Mouse (Mus musculus) lung, embryonic 14.5 days (tissue): ENCODE measurements at regions not wholly inside any gene's neighbourhood (a gene's known extent, or its start where the extent isn't known, plus 50 kb on each side); places are given as distances from the start of the nearest gene placed in this dataset.
"Not testable (repeated sequence)": the region's sequence is repeated elsewhere in the genome, so short reads cannot be mapped to it uniquely, and the experiment has no call there.

Source experiments
- ATAC-seq: fragments of 200-750 bp; cut with Nextera tagmentation; 2 replicates; pipeline ENCODE4 v1.8.0; 2017; ENCODE audit warnings: mild to moderate bottlenecking, moderate TSS enrichment, moderate library complexity; ENCODE audit not compliant: insufficient read depth
- DNase-seq: peaks from one replicate; pipeline ENCODE4 v3.0.0-alpha.2; 2015
- H3K27ac ChIP-seq: fragments of 300-500 bp; sonication (generic); 2 replicates; pipeline ENCODE4 v1.5.1; 2014; ENCODE audit warnings: low read depth, mild to moderate bottlenecking, moderate library complexity
- H3K27me3 ChIP-seq: fragments of 300-500 bp; sonication (generic); 2 replicates; pipeline ENCODE4 v1.6.1; 2014; ENCODE audit warnings: low read length, control low read depth; ENCODE audit not compliant: insufficient read depth
- H3K36me3 ChIP-seq: fragments of 300-500 bp; sonication (generic); 2 replicates; pipeline ENCODE4 v1.6.1; 2014; ENCODE audit warnings: control low read depth; ENCODE audit not compliant: insufficient read depth
- H3K4me1 ChIP-seq: fragments of 300-500 bp; sonication (generic); 2 replicates; pipeline ENCODE4 v1.6.1; 2014; ENCODE audit warnings: antibody characterized with exemption, control low read depth; ENCODE audit not compliant: insufficient read depth
- H3K4me2 ChIP-seq: fragments of 300-500 bp; sonication (generic); 2 replicates; pipeline ENCODE4 v1.6.1; 2014; ENCODE audit warnings: mild to moderate bottlenecking
- H3K4me3 ChIP-seq: fragments of 300-500 bp; sonication (generic); 2 replicates; pipeline ENCODE4 v1.5.1; 2014; ENCODE audit warnings: low read depth, low read length
- H3K9ac ChIP-seq: fragments of 300-500 bp; sonication (generic); 2 replicates; pipeline ENCODE4 v1.6.1; 2014
- H3K9me3 ChIP-seq: fragments of 300-500 bp; sonication (generic); 2 replicates; pipeline ENCODE4 v1.6.1; 2016; ENCODE audit warnings: low read depth, low read length, control low read depth
- CTCF ChIP-seq: IDR thresholded peaks from 2 replicates; pipeline ENCODE4 v1.5.1; 2016; ENCODE audit warnings: antibody characterized with exemption, low read depth
- WGBS: fragments of 180-500 bp; shearing (Covaris S2); extraction: QIAGEN DNeasy Blood & Tissue Kit; methylation state at CpG from one replicate; pipeline ENCODE4 v1.1.7; 2014; 5-methylcytosine and 5-hydroxymethylcytosine counted together

DNA sequence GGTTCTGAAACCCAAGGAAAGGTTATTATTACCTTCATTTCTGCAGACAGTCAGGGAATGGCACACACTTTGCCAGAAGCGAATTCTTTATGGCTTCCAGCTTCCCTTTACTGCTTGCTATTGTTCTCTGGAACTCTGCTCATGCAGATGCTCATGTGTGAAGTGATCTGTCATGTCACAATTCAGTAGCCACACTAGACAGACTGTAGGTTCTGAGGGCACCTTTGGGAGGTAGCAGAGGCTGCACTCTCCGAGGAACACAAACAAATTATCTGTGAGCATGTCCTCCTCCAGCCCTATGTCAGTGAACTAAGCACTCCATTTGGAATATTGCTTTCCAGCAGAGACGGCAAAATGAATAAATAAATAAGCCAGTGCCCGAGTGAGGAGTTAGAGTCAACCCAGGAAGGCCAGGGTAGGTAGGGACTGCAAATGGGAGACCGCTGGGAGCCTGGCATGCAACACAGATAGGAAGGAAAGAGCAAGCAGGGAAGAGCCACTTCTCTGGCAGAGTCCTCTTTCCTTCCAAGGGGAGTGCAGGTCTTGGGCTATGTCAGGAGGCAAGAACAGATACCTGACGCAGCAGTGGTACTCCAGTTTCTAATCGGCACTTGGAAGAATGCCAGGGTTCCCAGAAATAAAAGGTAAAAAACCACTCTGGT is 161.4 kb upstream of the Tacr1 start:
- ATAC-seq = no peak
- no peaks in the 10 kb centered on the region for H3K36me3 ChIP-seq
- no peaks in the 10 kb centered on the region for H3K9me3 ChIP-seq
- no peaks in the 10 kb centered on the region for H3K27me3 ChIP-seq
- WGBS = 47% methylated on average over 7 of the region's 7 CpGs
- no peak for DNase-seq
- H3K4me2 ChIP-seq = no peak overlapping the region
- H3K9ac ChIP-seq = no peak overlapping the region
- no peak overlapping the region for H3K4me3 ChIP-seq
- no peaks in the 10 kb centered on the region for H3K4me1 ChIP-seq
- no peak overlapping the region for H3K27ac ChIP-seq
- no peak for TF ChIP-seq CTCF

DNA sequence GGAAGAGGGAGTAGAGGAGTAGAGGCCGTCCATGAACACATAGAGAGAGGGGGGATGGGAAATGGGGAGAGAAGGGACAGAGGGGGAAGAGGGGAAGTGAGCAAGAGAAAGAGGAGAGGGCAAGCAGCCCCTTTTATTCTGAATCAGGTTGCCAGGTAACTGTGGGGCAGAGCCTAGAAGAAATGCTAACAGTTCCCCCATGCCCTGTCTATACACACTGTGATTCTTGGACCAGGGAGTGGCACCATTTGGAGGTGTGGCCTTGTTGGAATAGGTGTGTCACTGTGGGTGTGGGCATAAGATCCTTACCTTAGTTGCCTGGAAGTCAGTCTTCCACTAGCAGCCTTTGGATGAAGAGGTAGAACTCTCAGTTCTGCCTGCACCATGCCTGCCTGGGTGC is 154.5 kb upstream of the Tacr1 start:
- not testable (repeated sequence) for H3K4me1 ChIP-seq, H3K4me2 ChIP-seq, H3K27ac ChIP-seq, H3K27me3 ChIP-seq, ATAC-seq, H3K9me3 ChIP-seq, H3K36me3 ChIP-seq, DNase-seq, H3K4me3 ChIP-seq, H3K9ac ChIP-seq
- WGBS = 50% methylated on average over 1 of the region's 1 CpGs

DNA sequence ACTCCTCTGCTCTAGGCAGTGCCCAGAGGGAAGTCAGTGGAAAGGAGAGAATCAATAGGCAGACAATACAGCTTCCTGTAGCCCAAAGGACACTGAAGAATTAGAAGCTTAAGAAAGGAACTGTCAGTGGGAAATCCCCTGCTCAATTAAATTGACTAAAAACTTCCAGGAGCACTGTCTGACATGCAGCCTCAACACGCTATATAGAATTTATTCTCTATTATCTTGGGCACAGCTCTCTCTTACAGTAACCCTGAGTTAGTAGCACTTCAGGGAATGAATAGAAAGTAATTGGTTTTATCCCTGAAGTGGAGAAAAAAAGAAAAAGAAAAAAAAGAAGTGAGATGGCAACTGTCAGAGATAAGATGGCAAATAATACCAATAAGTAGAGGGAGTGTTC is 117.6 kb upstream of the Tacr1 start:
- WGBS = 80% methylated on average over 1 of the region's 1 CpGs
- ATAC-seq = no peak

DNA sequence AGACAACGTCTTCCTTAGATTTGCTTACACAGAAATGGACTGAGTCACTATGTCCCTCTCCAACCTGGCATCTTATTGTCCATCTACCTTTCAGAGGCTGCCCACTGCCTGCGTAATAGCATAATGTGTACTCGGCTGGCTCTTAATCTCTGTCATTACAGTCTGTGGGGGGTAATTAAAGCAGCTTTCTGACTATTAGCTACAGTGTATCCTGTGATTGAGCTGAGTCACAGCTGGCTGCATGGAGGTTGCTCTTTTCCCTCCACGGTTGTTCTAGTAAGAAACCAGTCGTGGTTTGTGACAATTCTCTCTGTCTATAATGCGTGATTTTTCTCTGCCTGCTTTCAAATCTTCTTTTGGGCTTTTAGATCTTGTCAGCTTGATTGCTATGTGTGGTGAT is 116.9 kb upstream of the Tacr1 start:
- Histone ChIP-seq H3K4me1 (no peaks in the 10 kb centered on the region), H3K9me3 (no peaks in the 10 kb centered on the region), H3K4me3 (no peak overlapping the region), H3K4me2 (no peak overlapping the region), H3K27ac (no peak overlapping the region), H3K36me3 (no peaks in the 10 kb centered on the region), H3K27me3 (no peaks in the 10 kb centered on the region), H3K9ac (no peak overlapping the region)
- TF ChIP-seq CTCF = no peak
- ATAC-seq (no peak), DNase-seq (no peak)
- 63% methylated on average over 6 of the region's 6 CpGs for WGBS

More for the DNA sequence above, 117.6 kb upstream of the Tacr1 start:
- H3K4me1 ChIP-seq = no peaks in the 10 kb centered on the region
- no peaks in the 10 kb centered on the region for H3K27me3 ChIP-seq
- no peaks in the 10 kb centered on the region for H3K36me3 ChIP-seq
- no peaks in the 10 kb centered on the region for H3K9me3 ChIP-seq
- H3K4me3 ChIP-seq = no peak overlapping the region
- DNase-seq = no peak
- TF ChIP-seq CTCF = no peak
- no peak overlapping the region for H3K9ac ChIP-seq
- no peak overlapping the region for H3K4me2 ChIP-seq
- H3K27ac ChIP-seq = no peak overlapping the region

DNA sequence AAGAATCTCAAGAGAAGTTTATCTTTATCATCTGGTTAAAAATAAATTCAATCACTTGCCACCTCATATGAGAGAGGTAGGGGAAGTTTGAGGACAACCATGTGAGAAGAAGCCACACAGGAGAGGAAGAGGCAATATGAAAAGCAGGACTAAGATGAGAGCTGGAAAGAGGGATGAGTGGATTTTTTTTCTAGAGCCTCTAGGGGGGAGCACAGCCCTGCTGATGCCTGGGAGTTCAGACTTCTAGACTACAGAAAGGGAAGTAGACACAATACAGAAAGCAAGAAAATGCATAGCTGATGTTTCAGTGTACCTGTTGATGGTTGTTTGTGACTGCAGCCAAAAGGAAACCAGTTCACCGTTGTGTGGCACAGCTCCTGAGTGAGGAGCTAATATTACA is 108.6 kb upstream of the Tacr1 start:
- DNase-seq (no peak), ATAC-seq (no peak)
- H3K36me3 ChIP-seq = no peaks in the 10 kb centered on the region
- H3K9ac ChIP-seq = no peak overlapping the region
- H3K4me2 ChIP-seq = no peak overlapping the region
- H3K4me1 ChIP-seq = no peaks in the 10 kb centered on the region
- H3K4me3 ChIP-seq = no peak overlapping the region
- WGBS = 98% methylated on average over 1 of the region's 1 CpGs
- H3K9me3 ChIP-seq = no peaks in the 10 kb centered on the region
- no peaks in the 10 kb centered on the region for H3K27me3 ChIP-seq
- no peak overlapping the region for H3K27ac ChIP-seq
- no peak for TF ChIP-seq CTCF

DNA sequence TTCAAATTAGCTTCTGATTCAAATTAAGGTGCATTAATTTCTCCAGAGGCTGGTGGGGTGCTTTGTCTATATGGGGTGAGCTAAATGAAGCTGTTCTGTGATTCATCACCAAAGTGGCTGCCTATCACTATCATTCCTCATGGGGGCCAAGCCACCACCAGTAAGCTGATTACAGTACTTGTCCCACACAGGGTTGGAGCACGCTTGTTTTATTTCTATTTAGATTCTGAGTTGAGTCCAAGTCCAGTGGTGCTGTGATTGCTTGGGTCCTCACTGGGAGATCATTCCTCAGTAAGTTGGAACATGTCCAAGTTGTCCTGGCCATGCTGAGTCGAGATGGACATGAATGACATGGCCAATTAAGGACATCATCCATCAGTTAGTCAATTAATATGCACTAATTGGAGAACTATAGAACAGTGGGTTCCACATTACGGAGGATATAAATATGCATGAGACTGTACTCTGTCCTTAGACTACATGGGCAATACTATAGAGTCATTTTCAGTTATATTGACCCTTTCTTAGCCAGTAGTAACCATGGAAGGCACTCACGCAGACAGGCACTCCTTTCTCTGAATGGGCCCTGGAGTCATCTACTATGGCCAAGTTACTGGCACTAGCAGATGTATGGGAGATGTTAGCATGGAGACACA is 105.3 kb upstream of the Tacr1 start:
- H3K9me3 ChIP-seq = no peaks in the 10 kb centered on the region
- TF ChIP-seq CTCF = no peak
- H3K27ac ChIP-seq = no peak overlapping the region
- H3K4me2 ChIP-seq = no peak overlapping the region
- WGBS = 72% methylated on average over 4 of the region's 4 CpGs
- DNase-seq (no peak), ATAC-seq (no peak)
- H3K9ac ChIP-seq = no peak overlapping the region
- H3K4me1 ChIP-seq = no peaks in the 10 kb centered on the region
- no peaks in the 10 kb centered on the region for H3K27me3 ChIP-seq
- no peaks in the 10 kb centered on the region for H3K36me3 ChIP-seq
- no peak overlapping the region for H3K4me3 ChIP-seq

DNA sequence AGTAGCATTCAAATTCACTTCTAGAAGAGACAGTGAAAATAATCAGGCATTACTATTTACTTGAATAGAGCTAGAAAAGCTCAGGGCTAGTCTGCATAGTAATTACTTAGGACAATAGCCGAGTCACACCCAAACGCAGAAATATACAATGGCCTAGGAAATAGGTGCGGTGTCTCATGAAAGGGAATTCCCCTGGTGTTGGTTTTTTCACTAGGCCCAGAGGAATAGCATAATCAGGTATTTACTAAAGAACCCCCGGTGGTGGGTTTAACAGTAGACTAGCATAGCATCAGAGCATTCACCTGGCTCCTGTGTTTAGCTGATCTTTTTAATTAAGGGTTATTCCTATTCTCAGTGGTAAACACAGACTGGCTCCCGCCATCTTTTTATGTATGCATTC is 99.9 kb upstream of the Tacr1 start:
- WGBS = 70% methylated on average over 5 of the region's 5 CpGs

DNA sequence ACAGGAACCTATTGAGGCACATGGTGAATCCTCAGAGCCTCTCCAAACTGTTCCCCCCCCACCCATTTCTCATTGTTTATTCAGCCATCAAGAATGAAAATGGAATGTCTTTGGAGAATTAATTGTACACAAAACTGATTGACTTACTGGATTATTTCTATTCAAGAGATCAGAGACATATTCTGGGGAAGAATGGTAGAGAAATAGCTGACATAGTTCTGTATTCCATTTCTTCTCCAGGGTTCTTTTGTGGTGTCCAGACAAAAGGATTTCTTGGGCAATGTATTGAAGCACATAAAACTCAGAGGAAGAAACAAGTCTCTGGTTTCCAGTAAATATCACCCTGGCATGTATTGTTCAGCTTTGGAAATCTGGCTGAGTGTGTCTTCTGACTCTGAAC is 88.4 kb upstream of the Tacr1 start:
- Histone ChIP-seq H3K27ac (no peak overlapping the region), H3K27me3 (no peaks in the 10 kb centered on the region), H3K9me3 (no peaks in the 10 kb centered on the region), H3K4me2 (no peak overlapping the region), H3K36me3 (no peaks in the 10 kb centered on the region), H3K4me1 (no peaks in the 10 kb centered on the region), H3K9ac (no peak overlapping the region), H3K4me3 (no peak overlapping the region)
- no peak for TF ChIP-seq CTCF
- no peak for ATAC-seq
- no peak for DNase-seq

More for the DNA sequence above, 99.9 kb upstream of the Tacr1 start:
- H3K4me1 ChIP-seq, H3K9me3 ChIP-seq, H3K27me3 ChIP-seq, DNase-seq, H3K4me3 ChIP-seq, H3K27ac ChIP-seq, ATAC-seq, H3K4me2 ChIP-seq, H3K9ac ChIP-seq, H3K36me3 ChIP-seq: not testable (repeated sequence)
